Mouse (Mus musculus): ENCODE data around the gene Ube2g1. TPM values are rescaled to one million over a fixed set of nuclear protein-coding genes. Genes with fewer than 3 reads are reported as not detected.

The Ube2g1 gene
- polyA plus RNA-seq, 1 experiment from 2014 or later = 65.7 TPM

DNA sequence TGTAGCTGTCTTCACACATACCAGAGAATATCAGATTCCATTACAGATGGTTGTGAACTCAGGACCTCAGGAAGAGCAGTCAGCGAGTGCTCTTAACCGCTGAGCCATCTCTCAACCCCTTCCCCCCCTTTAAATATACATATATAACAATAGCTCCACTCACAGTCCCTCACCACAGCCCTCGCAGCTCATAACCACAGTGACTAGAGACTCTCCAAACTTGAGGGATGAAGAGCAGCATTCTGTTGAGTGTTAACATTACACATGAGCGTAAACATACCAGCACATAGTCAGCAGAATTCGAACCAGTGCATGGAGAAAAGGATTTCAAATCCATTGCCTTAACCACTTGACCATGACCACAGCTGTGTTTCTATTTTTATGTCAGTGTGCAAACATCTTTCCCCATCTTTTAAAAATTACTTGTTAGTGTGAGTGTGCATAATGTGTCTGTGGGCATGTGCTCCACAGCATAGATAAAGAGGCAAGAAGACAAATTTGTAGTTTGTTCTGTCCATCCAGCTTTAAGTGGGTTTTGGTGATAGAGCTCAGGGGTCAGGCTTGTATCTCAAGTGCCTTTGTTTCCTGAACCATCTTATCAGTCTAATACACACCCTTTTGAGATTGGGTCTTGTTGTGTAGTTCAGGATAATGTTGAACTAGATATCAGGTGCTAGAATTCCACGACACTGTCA is 64.4 kb downstream of the Ube2g1 start:
- no peak overlapping the region for H3K9ac ChIP-seq
- no peak for ATAC-seq (ENCODE audit: insufficient number of reproducible peaks, low FRiP score, low TSS enrichment, low read depth)
- H3K27ac ChIP-seq = no peak overlapping the region
- no peaks in the 10 kb centered on the region for H3K9me3 ChIP-seq
- 89% methylated on average over 6 of the region's 6 CpGs for WGBS
- no peak overlapping the region for H3K4me2 ChIP-seq
- H3K36me3 ChIP-seq = 0 out of 2 replicates have a peak, but pooled peaks cover 4% of the 10 kb centered on the region
- no peak overlapping the region for H3K4me3 ChIP-seq
- no peaks in the 10 kb centered on the region for H3K4me1 ChIP-seq
- H3K27me3 ChIP-seq = no peaks in the 10 kb centered on the region

DNA sequence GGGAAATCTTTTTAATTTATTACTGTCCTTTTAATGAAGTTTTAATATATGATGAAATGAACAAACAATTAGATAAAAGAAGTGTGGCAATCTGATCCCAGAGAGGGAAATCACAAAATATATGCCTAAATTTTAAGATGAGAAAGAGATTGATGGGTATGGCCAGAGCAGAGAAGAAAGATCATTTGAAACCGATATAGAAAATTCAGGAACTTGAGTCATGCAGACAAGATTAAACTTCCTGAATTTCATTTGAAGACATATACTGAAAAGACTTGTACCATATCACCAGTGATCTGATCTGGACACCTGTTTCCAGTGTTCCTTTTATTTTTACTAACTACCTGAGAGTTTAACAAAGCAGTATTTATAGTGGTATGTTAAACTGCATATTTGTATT is 65.4 kb downstream of the Ube2g1 start:
- no peaks in the 10 kb centered on the region for H3K36me3 ChIP-seq
- WGBS = 70% methylated on average over 1 of the region's 1 CpGs
- no peak for ATAC-seq (ENCODE audit: insufficient number of reproducible peaks, low FRiP score, low TSS enrichment, low read depth)

DNA sequence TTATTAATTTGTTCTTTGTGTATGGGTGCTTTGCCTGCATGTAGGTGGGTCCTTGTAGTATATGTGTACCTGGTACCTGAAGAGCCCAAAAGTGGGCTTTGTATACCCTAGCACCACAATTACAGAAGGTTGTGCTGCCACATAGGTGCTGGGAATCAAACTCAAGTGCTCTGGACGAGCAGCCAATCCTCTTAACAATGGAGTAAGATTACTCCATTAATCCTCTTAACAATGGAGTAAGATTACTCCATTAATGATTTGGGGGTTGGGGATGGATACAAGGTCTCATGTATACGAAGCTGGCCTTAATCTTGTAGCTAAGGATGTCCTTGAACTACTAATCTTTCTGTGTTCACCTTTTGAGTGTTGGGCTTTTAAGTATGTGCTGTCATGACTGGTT is 68.2 kb downstream of the Ube2g1 start:
- 76% methylated on average over 2 of the region's 2 CpGs for WGBS
- ATAC-seq (ENCODE audit: insufficient number of reproducible peaks, low FRiP score, low TSS enrichment, low read depth) = no peak
- H3K27ac ChIP-seq = no peak overlapping the region
- H3K4me2 ChIP-seq = no peak overlapping the region
- no peaks in the 10 kb centered on the region for H3K36me3 ChIP-seq
- H3K9ac ChIP-seq = no peak overlapping the region
- H3K27me3 ChIP-seq = no peaks in the 10 kb centered on the region
- H3K4me1 ChIP-seq = no peaks in the 10 kb centered on the region
- H3K9me3 ChIP-seq = no peaks in the 10 kb centered on the region
- H3K4me3 ChIP-seq = no peak overlapping the region

More for the DNA sequence above, 65.4 kb downstream of the Ube2g1 start:
- no peak overlapping the region for H3K27ac ChIP-seq
- no peaks in the 10 kb centered on the region for H3K4me1 ChIP-seq
- no peak overlapping the region for H3K4me3 ChIP-seq
- no peaks in the 10 kb centered on the region for H3K9me3 ChIP-seq
- no peak overlapping the region for H3K9ac ChIP-seq
- no peaks in the 10 kb centered on the region for H3K27me3 ChIP-seq
- H3K4me2 ChIP-seq = no peak overlapping the region

DNA sequence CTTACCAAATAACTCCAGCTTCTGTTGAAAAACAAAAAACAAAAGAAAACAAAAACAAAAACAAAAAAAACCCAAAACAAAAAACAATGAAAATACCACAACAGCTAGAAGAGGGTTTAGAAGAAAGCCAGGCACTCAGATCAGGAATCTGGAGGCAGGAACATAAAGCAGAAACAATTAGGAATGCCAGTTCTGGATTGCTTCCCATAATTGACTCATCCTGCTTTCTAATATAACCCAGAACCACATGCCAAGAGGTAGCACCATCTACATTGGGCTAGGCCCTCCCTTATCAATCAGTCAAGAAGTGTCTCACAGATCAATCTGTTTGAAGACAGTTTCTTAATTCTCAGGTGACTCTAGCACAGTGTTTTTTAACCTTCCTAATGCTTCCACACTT is 73.6 kb downstream of the Ube2g1 start:
- no peak overlapping the region for H3K4me3 ChIP-seq
- no peaks in the 10 kb centered on the region for H3K27me3 ChIP-seq
- no peak overlapping the region for H3K4me2 ChIP-seq
- H3K4me1 ChIP-seq = no peaks in the 10 kb centered on the region
- no peaks in the 10 kb centered on the region for H3K9me3 ChIP-seq
- H3K27ac ChIP-seq = no peak overlapping the region
- H3K36me3 ChIP-seq = peaks cover 11% of the 10 kb centered on the region; the same call in 1 of the 2 replicates
- ATAC-seq (ENCODE audit: insufficient number of reproducible peaks, low FRiP score, low TSS enrichment, low read depth) = no peak
- no peak overlapping the region for H3K9ac ChIP-seq

- Histone ChIP-seq H3K4me2 (no peak overlapping the region), H3K4me3 (no peak overlapping the region), H3K27ac (no peak overlapping the region), H3K9me3 (no peaks in the 10 kb centered on the region), H3K27me3 (no peaks in the 10 kb centered on the region), H3K36me3 (peaks cover 11% of the 10 kb centered on the region; the same call in 1 of the 2 replicates), H3K9ac (no peak overlapping the region), H3K4me1 (no peaks in the 10 kb centered on the region)
- no peak for ATAC-seq (ENCODE audit: insufficient number of reproducible peaks, low FRiP score, low TSS enrichment, low read depth)
- 88% methylated on average over 2 of the region's 2 CpGs for WGBS
These were observed 76.3 kb downstream of the Ube2g1 start for GRCm38 (mm10) chr11:72683402-72683801.

- Histone ChIP-seq H3K36me3 (peaks cover 2% of the 10 kb centered on the region; the same call in 1 of the 2 replicates), H3K4me3 (no peak overlapping the region), H3K9me3 (no peaks in the 10 kb centered on the region), H3K9ac (no peak overlapping the region), H3K4me1 (peaks cover 11% of the 10 kb centered on the region), H3K27me3 (no peaks in the 10 kb centered on the region), H3K27ac (no peak overlapping the region), H3K4me2 (no peak overlapping the region)
- no peak for ATAC-seq (ENCODE audit: insufficient number of reproducible peaks, low FRiP score, low TSS enrichment, low read depth)
These were observed 79.6 kb downstream of the Ube2g1 start for GRCm38 (mm10) chr11:72686697-72687096.

DNA sequence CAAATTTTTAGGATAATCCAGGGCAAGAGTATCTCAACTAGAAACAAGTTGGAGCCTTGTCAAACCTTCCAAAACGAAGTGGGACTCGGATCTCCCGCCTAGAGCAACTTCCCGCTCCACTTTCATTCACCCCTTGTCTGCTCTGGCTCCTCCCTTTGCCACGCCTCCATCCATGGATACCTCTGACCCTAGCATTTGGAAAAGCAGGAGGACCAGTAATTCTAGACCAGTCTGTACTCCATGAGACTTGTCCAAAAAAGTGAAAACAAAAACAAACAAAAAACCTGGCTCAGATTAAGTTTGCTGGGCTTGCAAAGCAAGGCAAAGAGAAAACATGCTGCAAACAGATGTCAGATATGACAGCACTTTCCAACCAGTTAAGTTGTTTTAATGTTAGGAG is 81.2 kb downstream of the Ube2g1 start:
- peaks cover 13% of the 10 kb centered on the region for H3K4me1 ChIP-seq
- H3K27ac ChIP-seq = no peak overlapping the region
- no peaks in the 10 kb centered on the region for H3K9me3 ChIP-seq
- 13% methylated on average over 5 of the region's 5 CpGs for WGBS
- no peak overlapping the region for H3K4me3 ChIP-seq
- no peaks in the 10 kb centered on the region for H3K27me3 ChIP-seq
- no peak overlapping the region for H3K9ac ChIP-seq
- no peaks in the 10 kb centered on the region for H3K36me3 ChIP-seq
- H3K4me2 ChIP-seq = no peak overlapping the region
- no peak for ATAC-seq (ENCODE audit: insufficient number of reproducible peaks, low FRiP score, low TSS enrichment, low read depth)

- no peaks in the 10 kb centered on the region for H3K27me3 ChIP-seq
- peak overlapping the region; percentile 56 for H3K4me2 ChIP-seq
- peaks cover 13% of the 10 kb centered on the region for H3K4me1 ChIP-seq
- H3K27ac ChIP-seq = peak overlapping the region; percentile 23; the same call in 1 of the 2 replicates
- no peaks in the 10 kb centered on the region for H3K36me3 ChIP-seq
- WGBS = 62% methylated on average over 3 of the region's 3 CpGs
- no peaks in the 10 kb centered on the region for H3K9me3 ChIP-seq
- H3K4me3 ChIP-seq = peak overlapping the region; percentile 68
- no peak overlapping the region for H3K9ac ChIP-seq
- ATAC-seq (ENCODE audit: insufficient number of reproducible peaks, low FRiP score, low TSS enrichment, low read depth) = no peak
These were observed 82.0 kb downstream of the Ube2g1 start for GRCm38 (mm10) chr11:72689115-72689514.

DNA sequence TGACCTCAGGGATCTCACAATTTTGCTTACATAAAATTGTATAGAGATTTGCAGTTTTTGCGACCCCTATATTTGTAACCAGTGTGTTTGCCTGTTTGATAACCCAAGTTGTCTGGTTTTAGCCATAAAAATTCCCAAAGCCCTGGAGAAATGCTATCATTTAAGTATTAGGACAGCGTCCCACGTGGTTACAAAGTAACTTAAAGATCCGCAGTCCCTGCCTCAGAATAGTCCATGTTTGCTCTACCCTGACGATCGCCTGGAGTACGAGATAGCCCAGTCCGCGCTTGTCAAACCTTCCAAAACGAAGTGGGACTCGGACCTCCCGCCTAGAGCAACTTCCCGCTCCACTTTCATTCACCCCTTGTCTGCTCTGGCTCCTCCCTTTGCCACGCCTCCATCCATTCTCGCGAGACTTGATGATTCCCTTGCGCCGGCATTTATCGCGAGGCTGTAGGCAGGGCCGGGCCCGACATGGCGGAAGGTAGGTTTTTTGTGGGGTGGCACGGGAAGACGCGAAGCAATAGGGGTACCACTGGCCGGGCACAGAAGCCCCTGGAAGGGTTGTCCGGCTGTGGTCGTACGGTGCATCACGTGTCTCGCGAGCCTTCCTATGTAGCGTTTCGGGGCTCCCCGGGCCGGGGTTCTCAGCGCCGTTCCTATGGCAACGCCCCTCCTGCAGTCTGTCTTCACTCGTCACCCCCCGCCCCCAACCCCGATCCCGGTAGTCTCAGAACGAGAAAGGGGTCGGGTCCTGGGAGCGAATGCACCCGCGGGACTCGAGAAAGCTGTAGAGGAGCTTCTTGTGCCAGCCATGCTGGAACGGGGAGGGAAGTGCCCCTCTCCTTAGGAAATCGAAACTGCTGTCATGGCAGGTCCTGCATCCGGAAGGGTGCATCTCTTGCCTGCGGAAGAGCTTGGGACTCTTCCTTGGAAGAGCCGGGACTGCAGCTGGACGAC is 82.7 kb downstream of the Ube2g1 start, which contains the start of gene Ankfy1:
Ankfy1 (plus strand) TSS at position 456 of the 960 bp plus-strand sequence.
- H3K4me1 ChIP-seq = peaks cover 13% of the 10 kb centered on the region
- peak within 1 kb of the TSS; percentile 60 for H3K9ac ChIP-seq
- peak within 1 kb of the TSS; percentile 86 for H3K27ac ChIP-seq
- no peaks in the 10 kb centered on the region for H3K27me3 ChIP-seq
- under 1% methylated on average over 56 of the region's 56 CpGs for WGBS
- H3K9me3 ChIP-seq = no peaks in the 10 kb centered on the region
- peak; percentile 94 for ATAC-seq (ENCODE audit: insufficient number of reproducible peaks, low FRiP score, low TSS enrichment, low read depth)
- H3K36me3 ChIP-seq = no peaks in the 10 kb centered on the region
- H3K4me3 ChIP-seq = peak within 1 kb of the TSS; percentile 68
- peak within 1 kb of the TSS; percentile 72 for H3K4me2 ChIP-seq

DNA sequence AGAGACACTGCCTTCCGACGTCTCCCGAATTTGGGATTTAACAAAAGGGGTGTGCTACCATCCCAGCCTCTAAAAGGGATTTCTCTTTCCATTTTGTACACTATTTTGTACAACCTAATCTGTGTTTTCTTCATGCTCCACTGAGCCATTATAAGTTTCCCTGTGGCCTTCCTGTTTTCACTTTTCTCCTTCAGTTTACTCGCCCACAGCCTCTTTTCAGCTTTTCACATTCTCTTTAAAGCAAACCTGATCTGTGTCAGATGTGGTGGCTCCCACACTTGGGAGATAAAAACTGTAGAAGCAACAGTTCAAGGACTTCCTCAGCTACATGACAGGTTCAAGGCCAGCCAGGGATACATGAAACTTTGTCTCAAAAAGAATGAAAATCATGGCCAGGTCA is 85.3 kb downstream of the Ube2g1 start:
- WGBS = 88% methylated on average over 4 of the region's 4 CpGs
- ATAC-seq (ENCODE audit: insufficient number of reproducible peaks, low FRiP score, low TSS enrichment, low read depth) = no peak
- Histone ChIP-seq H3K4me1 (peaks cover 13% of the 10 kb centered on the region), H3K4me3 (no peak overlapping the region), H3K27me3 (no peaks in the 10 kb centered on the region), H3K27ac (no peak overlapping the region), H3K9me3 (no peaks in the 10 kb centered on the region), H3K9ac (no peak overlapping the region), H3K4me2 (no peak overlapping the region), H3K36me3 (0 out of 2 replicates have a peak, but pooled peaks cover 2% of the 10 kb centered on the region)

GRCm38 (mm10) chr11:72695025-72695424 is 87.9 kb downstream of the Ube2g1 start:
- Histone ChIP-seq H3K4me3 (no peak overlapping the region), H3K4me2 (no peak overlapping the region), H3K27ac (no peak overlapping the region), H3K36me3 (peaks cover 10% of the 10 kb centered on the region; the same call in 1 of the 2 replicates), H3K4me1 (peaks cover 13% of the 10 kb centered on the region), H3K9ac (no peak overlapping the region), H3K27me3 (no peaks in the 10 kb centered on the region), H3K9me3 (no peaks in the 10 kb centered on the region)
- ATAC-seq (ENCODE audit: insufficient number of reproducible peaks, low FRiP score, low TSS enrichment, low read depth) = no peak
- 84% methylated on average over 3 of the region's 3 CpGs for WGBS
